23 mouse cellular contexts compared by ENCODE assay signal in genomic region chr4:62477542-62478244, GRCm38 (mm10). TPM values are rescaled to one million over a fixed set of nuclear protein-coding genes. Genes with fewer than 3 reads are reported as not detected.
DNase-seq lines count a peak whose midpoint lies in the region; ATAC-seq lines count a peak whose summit lies in the region.
"Had no signal": no experiment of that assay in that cellular context is flagged by ENCODE, and none has a peak within 500 bp of the region (broad histone marks: within the 10 kb centered on the region; RNA-seq: fewer than 3 reads in every experiment).

No protein-coding gene starts in this region.

- H3K4me3 ChIP-seq in kidney, embryonic 15.5 days (replicated peaks): no peak overlapping the region
- H3K4me3 ChIP-seq in lung, embryonic 16.5 days (ENCODE audit: low read length): no peak overlapping the region
- H3K4me3 ChIP-seq: embryonic facial prominence, embryonic 12.5 days; forebrain, embryonic 13.5 days; heart, embryonic 13.5 days had no signal

- WGBS in kidney, embryonic 15.5 days: 79% methylated on average over 6 of the region's 6 CpGs
- 51% methylated on average over 6 of the region's 6 CpGs for WGBS in lung, embryonic 16.5 days

- H3K9me3 ChIP-seq in kidney, embryonic 15.5 days (replicated peaks): no peaks in the 10 kb centered on the region
- no peaks in the 10 kb centered on the region for H3K9me3 ChIP-seq in lung, embryonic 16.5 days (ENCODE audit: control insufficient read depth, low read length)
- H3K9me3 ChIP-seq: embryonic facial prominence, embryonic 12.5 days; forebrain, embryonic 13.5 days; heart, embryonic 13.5 days had no signal

- ATAC-seq in kidney, embryonic 15.5 days (replicated peaks; ENCODE audit: low FRiP score): no peak
- peak; percentile 79 for ATAC-seq in lung, embryonic 16.5 days (ENCODE audit: low read depth)
- ATAC-seq: activated CD4-positive, CD25-positive, alpha-beta regulatory T cell, adult 4 months; forebrain, embryonic 13.5 days; forebrain, postnatal 0 days; Patski had no signal

- peaks cover 20% of the 10 kb centered on the region for H3K4me1 ChIP-seq in kidney, embryonic 15.5 days
- peaks cover 15% of the 10 kb centered on the region for H3K4me1 ChIP-seq in lung, embryonic 16.5 days (replicated peaks; ENCODE audit: control insufficient read depth, insufficient read depth, low read length)

- H3K9ac ChIP-seq in kidney, embryonic 15.5 days: no peak overlapping the region
- H3K9ac ChIP-seq in lung, embryonic 16.5 days (ENCODE audit: low read length): no peak overlapping the region
- H3K9ac ChIP-seq: embryonic facial prominence, embryonic 12.5 days; forebrain, embryonic 13.5 days; forebrain, postnatal 0 days; heart, embryonic 13.5 days had no signal

- H3K4me2 ChIP-seq in kidney, embryonic 15.5 days: no peak overlapping the region
- H3K4me2 ChIP-seq in lung, embryonic 16.5 days (ENCODE audit: low read depth, low read length): no peak overlapping the region
- H3K4me2 ChIP-seq: embryonic facial prominence, embryonic 12.5 days; forebrain, embryonic 13.5 days; heart, embryonic 13.5 days had no signal

- H3K27me3 ChIP-seq in kidney, embryonic 15.5 days: no peaks in the 10 kb centered on the region
- H3K27me3 ChIP-seq in lung, embryonic 16.5 days (ENCODE audit: control insufficient read depth, insufficient read depth, low read depth, low read length): peaks cover 2% of the 10 kb centered on the region; the same call in 1 of the 2 replicates
- H3K27me3 ChIP-seq: CH12.LX, Patski had no signal

- peak overlapping the region; percentile 61 for H3K27ac ChIP-seq in kidney, embryonic 15.5 days
- H3K27ac ChIP-seq in lung, embryonic 16.5 days (ENCODE audit: low read length): peak overlapping the region; percentile 91
- H3K27ac ChIP-seq: embryonic facial prominence, embryonic 12.5 days; forebrain, embryonic 13.5 days; heart, embryonic 13.5 days had no signal

- H3K36me3 ChIP-seq in kidney, embryonic 15.5 days: no peaks in the 10 kb centered on the region
- H3K36me3 ChIP-seq in lung, embryonic 16.5 days (ENCODE audit: control insufficient read depth, insufficient read depth, low read length): no peaks in the 10 kb centered on the region
- H3K36me3 ChIP-seq: embryonic facial prominence, embryonic 12.5 days; heart, embryonic 13.5 days had no signal

- DNase-seq in kidney, postnatal 25 days: no peak
- DNase-seq in lung, postnatal 25 days (ENCODE audit: low spot score): no peak
- peak; percentile 8 for DNase-seq in induced T-regulatory cell, adult 2 months (ENCODE audit: low read depth)
- peak; percentile 32 to 59 for DNase-seq in lung, postnatal 4 days
- DNase-seq in ovary, postnatal 14 days (ENCODE audit: low spot score): no peak
- DNase-seq: adrenal gland, postnatal 14 days; cerebellum, adult 11-12 months; cerebellum, adult 9-10 months; cerebellum, postnatal 25 days; forebrain, postnatal 0 days; gastrocnemius, postnatal 36 days; heart, adult 11 months; heart, postnatal 36 days had no signal

RNA-seq across cellular contexts. Expression of gene Bspry, which starts 2.2 kb away (rescaled TPM):
- polyA plus RNA-seq in kidney, embryonic 15.5 days (2015; fragmentation: Nextera tagmentation; extraction: Ambion mirVana): 19.5 and 21.3 TPM in 2 replicates
- polyA plus RNA-seq in lung, embryonic 16.5 days (2015; fragmentation: Nextera tagmentation; extraction: Ambion mirVana): 47.9 and 59.2 TPM in 2 replicates

RNA-seq across cellular contexts. Expression of gene Wdr31, which starts 7.0 kb away (rescaled TPM):
- polyA plus RNA-seq in kidney, embryonic 15.5 days (2015; fragmentation: Nextera tagmentation; extraction: Ambion mirVana): 11.8 and 13.6 TPM in 2 replicates
- polyA plus RNA-seq in lung, embryonic 16.5 days (2015; fragmentation: Nextera tagmentation; extraction: Ambion mirVana): 12.4 and 13.3 TPM in 2 replicates

RNA-seq across cellular contexts. Expression of gene Hdhd3, which starts 25.6 kb away (rescaled TPM):
- polyA plus RNA-seq in kidney, embryonic 15.5 days (2015; fragmentation: Nextera tagmentation; extraction: Ambion mirVana): 14.7 and 15.2 TPM in 2 replicates
- polyA plus RNA-seq in lung, embryonic 16.5 days (2015; fragmentation: Nextera tagmentation; extraction: Ambion mirVana): 19.1 and 20.9 TPM in 2 replicates

RNA-seq across cellular contexts. Expression of gene Alad, which starts 42.0 kb away (rescaled TPM):
- polyA plus RNA-seq in kidney, embryonic 15.5 days (2015; fragmentation: Nextera tagmentation; extraction: Ambion mirVana): 97.3 and 106 TPM in 2 replicates
- 141 and 168 TPM in 2 replicates for polyA plus RNA-seq in lung, embryonic 16.5 days (2015; fragmentation: Nextera tagmentation; extraction: Ambion mirVana)

RNA-seq across cellular contexts. Expression of gene Rnf183, which starts 42.6 kb away (rescaled TPM):
- polyA plus RNA-seq in kidney, embryonic 15.5 days (2015; fragmentation: Nextera tagmentation; extraction: Ambion mirVana): 0.29 and 0.35 TPM in 2 replicates
- polyA plus RNA-seq in lung, embryonic 16.5 days (2015; fragmentation: Nextera tagmentation; extraction: Ambion mirVana): 0.14 TPM in 1 of 2 replicates, not detected in the other
- polyA plus RNA-seq: embryonic facial prominence, embryonic 12.5 days; forebrain, embryonic 13.5 days; heart, embryonic 13.5 days; heart, postnatal 0 days; hindbrain, embryonic 11.5 days had no signal

Comparison
In these comparisons a context has a peak if more than half of its experiments do, and no peak if none do; other contexts are left out.
1. DNase-seq: peak in induced T-regulatory cell, adult 2 months (single experiment) and lung, postnatal 4 days (2 of 2); none in kidney, postnatal 25 days (0 of 2), lung, postnatal 25 days (single experiment) and ovary, postnatal 14 days (single experiment).